ENCODE assay signal across 8 mouse cellular contexts in the genomic region with DNA sequence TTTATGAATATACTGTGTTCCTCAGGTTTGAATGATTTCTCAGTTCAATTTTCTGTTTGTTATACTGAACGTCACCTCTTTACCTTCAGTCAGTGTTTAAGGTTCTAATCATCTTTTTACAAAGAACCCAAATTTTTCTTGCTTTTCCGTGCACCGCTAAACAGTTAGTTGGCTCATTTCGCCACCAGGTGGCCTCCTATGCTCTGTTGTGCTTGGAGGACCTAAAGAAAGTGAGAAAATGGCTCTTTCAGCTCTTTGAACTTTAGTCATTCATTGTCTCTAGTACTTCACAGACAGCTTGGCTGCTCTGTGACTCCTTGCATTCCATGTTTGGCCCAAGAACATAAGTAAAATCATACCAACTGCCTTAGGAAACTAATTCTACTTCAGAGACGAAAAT.
DNase-seq lines count a peak whose midpoint lies in the region; ATAC-seq lines count a peak whose summit lies in the region.

No protein-coding gene starts in this region.

- no peak overlapping the region for H3K9ac ChIP-seq in hindbrain, embryonic 12.5 days

- no peaks in the 10 kb centered on the region for H3K27me3 ChIP-seq in hindbrain, embryonic 10.5 days (ENCODE audit: insufficient read depth, poor library complexity, severe bottlenecking)
- H3K27me3 ChIP-seq in hindbrain, embryonic 12.5 days, result no peaks in the 10 kb centered on the region

- no peaks in the 10 kb centered on the region for H3K36me3 ChIP-seq in hindbrain, embryonic 10.5 days
- no peaks in the 10 kb centered on the region for H3K36me3 ChIP-seq in hindbrain, embryonic 12.5 days

- H3K4me3 ChIP-seq in hindbrain, embryonic 10.5 days, result no peak overlapping the region
- no peak overlapping the region for H3K4me3 ChIP-seq in hindbrain, embryonic 12.5 days

- H3K27ac ChIP-seq in hindbrain, embryonic 10.5 days, result peak overlapping the region; percentile 35; the same call in 1 of the 2 replicates
- H3K27ac ChIP-seq in hindbrain, embryonic 12.5 days, result no peak overlapping the region

- H3K4me2 ChIP-seq in hindbrain, embryonic 12.5 days (replicated peaks), result no peak overlapping the region

- peak; percentile 65 for DNase-seq in hindbrain, embryonic 10.5 days (ENCODE audit: low spot score)
- DNase-seq in right cerebral cortex, postnatal 14 days, result peak; percentile 56
- no peak for DNase-seq in right cerebral cortex, adult 2 months (ENCODE audit: low spot score in 2 of 2)
- peak; percentile 4 for DNase-seq in adrenal gland, adult 8-10 months
- DNase-seq in thymus, postnatal 36 days, result peak; percentile 5 to 7
- DNase-seq in urinary bladder, postnatal 10 days (ENCODE audit: low spot score), result no peak

- H3K9me3 ChIP-seq in hindbrain, embryonic 10.5 days, result no peaks in the 10 kb centered on the region
- H3K9me3 ChIP-seq in hindbrain, embryonic 12.5 days (replicated peaks), result no peaks in the 10 kb centered on the region

- H3K4me1 ChIP-seq in hindbrain, embryonic 10.5 days (replicated peaks), result 0 out of 2 replicates have a peak, but pooled peaks cover 10% of the 10 kb centered on the region
- no peaks in the 10 kb centered on the region for H3K4me1 ChIP-seq in hindbrain, embryonic 12.5 days

- 24% methylated on average over 5 of the region's 5 CpGs for WGBS in hindbrain, embryonic 10.5 days
- 23% methylated on average over 5 of the region's 5 CpGs for WGBS in hindbrain, embryonic 12.5 days

- ATAC-seq in hindbrain, embryonic 12.5 days (ENCODE audit: low FRiP score), result no peak
- ATAC-seq in inflammation-experienced regulatory T-cells, adult 6 months, result peak; percentile 58

Comparison
In these comparisons a context has a peak if more than half of its experiments do, and no peak if none do; other contexts are left out.
1. DNase-seq: peak in hindbrain, embryonic 10.5 days (single experiment), right cerebral cortex, postnatal 14 days (single experiment), adrenal gland, adult 8-10 months (single experiment) and thymus, postnatal 36 days (2 of 2); none in right cerebral cortex, adult 2 months (0 of 2) and urinary bladder, postnatal 10 days (single experiment).